ENCODE assay signal across 25 mouse cellular contexts in the genomic region with DNA sequence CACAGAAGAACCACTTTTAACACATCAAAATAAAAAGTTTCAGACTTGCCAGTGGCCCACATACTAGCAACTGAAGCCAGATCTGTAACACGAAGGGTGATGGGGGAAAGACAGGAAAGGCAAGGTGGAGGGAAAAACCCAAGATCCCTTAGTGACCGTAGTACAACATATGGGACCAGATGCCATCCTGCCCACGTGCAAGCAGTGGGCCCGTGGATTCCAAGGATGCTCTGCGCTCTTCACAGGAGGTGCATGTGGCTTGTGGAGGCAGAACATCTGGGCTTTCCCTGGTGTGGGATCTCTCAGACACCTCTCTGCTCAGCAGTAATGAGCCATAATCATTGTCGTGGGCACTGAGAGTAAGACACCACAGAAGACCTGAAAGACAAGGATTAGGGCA.
DNase-seq lines count a peak whose midpoint lies in the region; ATAC-seq lines count a peak whose summit lies in the region.
"Had no signal": no experiment of that assay in that cellular context is flagged by ENCODE, and none has a peak within 500 bp of the region (broad histone marks: within the 10 kb centered on the region; RNA-seq: fewer than 3 reads in every experiment).

No protein-coding gene starts in this region.

- H3K36me3 ChIP-seq in midbrain, embryonic 13.5 days = no peaks in the 10 kb centered on the region
- H3K36me3 ChIP-seq: G1E; hindbrain, embryonic 15.5 days had no signal

- H3K9me3 ChIP-seq in midbrain, embryonic 13.5 days = peaks cover 6% of the 10 kb centered on the region; the same call in 1 of the 2 replicates
- H3K9me3 ChIP-seq: hindbrain, embryonic 15.5 days had no signal

- 0 out of 2 replicates have a peak, but pooled peaks cover 4% of the 10 kb centered on the region for H3K4me1 ChIP-seq in midbrain, embryonic 13.5 days (replicated peaks)

- peak; percentile 82 for ATAC-seq in frontal cortex, adult (ENCODE audit: low TSS enrichment)
- no peak for ATAC-seq in midbrain, embryonic 13.5 days
- ATAC-seq: forebrain, embryonic 16.5 days; liver, embryonic 12.5 days had no signal

- H3K27me3 ChIP-seq in midbrain, embryonic 13.5 days = no peaks in the 10 kb centered on the region
- H3K27me3 ChIP-seq: CH12.LX; hindbrain, embryonic 15.5 days; limb, embryonic 13.5 days; liver, embryonic 12.5 days had no signal

- intact Hi-C loops in left cerebral cortex, postnatal 25 days (cut with DNase I) = no loop called here

- H3K9ac ChIP-seq in midbrain, embryonic 13.5 days (replicated peaks) = no peak overlapping the region
- H3K9ac ChIP-seq: hindbrain, embryonic 15.5 days; limb, embryonic 13.5 days; liver, embryonic 12.5 days had no signal

- 80% methylated on average over 6 of the region's 6 CpGs for WGBS in midbrain, embryonic 13.5 days

- peak; percentile 56 to 61 for DNase-seq in layer of hippocampus, adult 8-10 months (ENCODE audit: low spot score in 2 of 2)
- DNase-seq in layer of hippocampus, postnatal 25 days (ENCODE audit: extremely low spot score in 1 of 2, low spot score in 1 of 2) = no peak
- DNase-seq in brain, adult 2 months (ENCODE audit: low read depth, low spot score) = peak; percentile 79
- peak; percentile 35 to 85 for DNase-seq in left cerebral cortex, postnatal 25 days (ENCODE audit: low spot score in 2 of 2)
- DNase-seq in Muller cell, postnatal 12 days (ENCODE audit: inconsistent ontology term) = no peak
- no peak for DNase-seq in thymus, postnatal 4 days
- DNase-seq: adrenal gland, adult 8-10 months; B cell, adult 2 months; cerebellum, adult 18-20 months; cerebellum, postnatal 25 days; kidney, adult 2 months; lung, adult 18-20 months; lung, postnatal 10 days; thymus, adult 2 months had no signal

- no peak overlapping the region for H3K4me2 ChIP-seq in midbrain, embryonic 13.5 days (replicated peaks)
- H3K4me2 ChIP-seq: heart, embryonic 11.5 days; hindbrain, embryonic 15.5 days; limb, embryonic 13.5 days; liver, embryonic 12.5 days; midbrain, embryonic 11.5 days had no signal

- no peak overlapping the region for H3K27ac ChIP-seq in midbrain, embryonic 13.5 days
- H3K27ac ChIP-seq: hindbrain, embryonic 15.5 days; kidney, postnatal 0 days; limb, embryonic 13.5 days; liver, embryonic 12.5 days had no signal

- no peak overlapping the region for H3K4me3 ChIP-seq in midbrain, embryonic 13.5 days (replicated peaks)
- H3K4me3 ChIP-seq: hindbrain, embryonic 15.5 days; limb, embryonic 13.5 days; liver, embryonic 12.5 days had no signal

Comparison
In these comparisons a context has a peak if more than half of its experiments do, and no peak if none do; other contexts are left out.
1. DNase-seq: peak in layer of hippocampus, adult 8-10 months (2 of 2), brain, adult 2 months (single experiment) and left cerebral cortex, postnatal 25 days (2 of 2); none in layer of hippocampus, postnatal 25 days (0 of 2), Muller cell, postnatal 12 days (single experiment) and thymus, postnatal 4 days (single experiment).